Mouse (Mus musculus): ENCODE measurements around the gene Scaf8. TPM values are rescaled to one million over a fixed set of nuclear protein-coding genes. Genes with fewer than 3 reads are reported as not detected.

Scaf8 gene
- total RNA-seq, 2 experiments from 2014 or later = 17.8 to 22.7 TPM

GRCm38 (mm10) chr17:3204826-3205405 is 90.1 kb downstream of the Scaf8 start:
- no peak for DNase-seq
- intact Hi-C loops (cut with DNase I) = no loop called here

GRCm38 (mm10) chr17:3206527-3207398 is 92.0 kb downstream of the Scaf8 start:
- DNase-seq = no peak
- intact Hi-C loops (cut with DNase I) = no loop called here

GRCm38 (mm10) chr17:3207529-3208240 is 92.9 kb downstream of the Scaf8 start:
- DNase-seq = no peak
- intact Hi-C loops (cut with DNase I) = no loop called here

- intact Hi-C loops (cut with DNase I) = no loop called here
- no peak for DNase-seq
Measured at GRCm38 (mm10) chr17:3208471-3208870, 93.7 kb downstream of the Scaf8 start.

- no peak for DNase-seq
- intact Hi-C loops (cut with DNase I) = no loop called here
Measured at GRCm38 (mm10) chr17:3209581-3209980, 94.8 kb downstream of the Scaf8 start.

GRCm38 (mm10) chr17:3210134-3210533 is 95.4 kb downstream of the Scaf8 start:
- intact Hi-C loops (cut with DNase I) = no loop called here
- DNase-seq = no peak

- intact Hi-C loops (cut with DNase I) = no loop called here
- no peak for DNase-seq
Measured at GRCm38 (mm10) chr17:3212105-3212504, 97.3 kb downstream of the Scaf8 start.

GRCm38 (mm10) chr17:3212886-3213285 is 98.1 kb downstream of the Scaf8 start:
- intact Hi-C loops (cut with DNase I) = no loop called here
- no peak for DNase-seq

- intact Hi-C loops (cut with DNase I) = no loop called here
- DNase-seq = no peak
Measured at GRCm38 (mm10) chr17:3214852-3215251, 100.1 kb downstream of the Scaf8 start.

GRCm38 (mm10) chr17:3217023-3217422 is 102.3 kb downstream of the Scaf8 start:
- no peak for DNase-seq
- intact Hi-C loops (cut with DNase I) = no loop called here

GRCm38 (mm10) chr17:3218364-3218763 is 103.6 kb downstream of the Scaf8 start:
- no peak for DNase-seq
- intact Hi-C loops (cut with DNase I) = no loop called here

- intact Hi-C loops (cut with DNase I) = no loop called here
- no peak for DNase-seq
Measured at GRCm38 (mm10) chr17:3218916-3219315, 104.1 kb downstream of the Scaf8 start.

- no peak for DNase-seq
- intact Hi-C loops (cut with DNase I) = loop anchor here (5.0 kb wide), 2 partner anchors 103 to 118 kb away; no protein-coding TSS in a partner anchor
Measured at GRCm38 (mm10) chr17:3220201-3220600, 105.4 kb downstream of the Scaf8 start.

- intact Hi-C loops (cut with DNase I) = loop anchor here (2.0 to 5.0 kb wide), 3 partner anchors 106 to 136 kb away; no protein-coding TSS in a partner anchor
- no peak for DNase-seq
Measured at GRCm38 (mm10) chr17:3223071-3223470, 108.3 kb downstream of the Scaf8 start.

- DNase-seq = no peak
- intact Hi-C loops (cut with DNase I) = loop anchor here (2.0 to 5.0 kb wide), 3 partner anchors 106 to 137 kb away; no protein-coding TSS in a partner anchor
Measured at GRCm38 (mm10) chr17:3223721-3224120, 108.9 kb downstream of the Scaf8 start.

- intact Hi-C loops (cut with DNase I) = loop anchor here (5.0 kb wide), 2 partner anchors 107 to 122 kb away; no protein-coding TSS in a partner anchor
- peak; percentile 78 to 83 for DNase-seq
Measured at GRCm38 (mm10) chr17:3224383-3225106, 109.8 kb downstream of the Scaf8 start.

GRCm38 (mm10) chr17:3230231-3231000 is 115.6 kb downstream of the Scaf8 start:
- intact Hi-C loops (cut with DNase I) = loop anchor here (1.0 to 5.0 kb wide), 2 partner anchors 43 to 217 kb away; no protein-coding TSS in a partner anchor
- DNase-seq = peak in 1 of 2 experiments; percentile 27

GRCm38 (mm10) chr17:3232626-3233025 is 117.9 kb downstream of the Scaf8 start:
- intact Hi-C loops (cut with DNase I) = loop anchor here (5.0 kb wide), 1 partner anchor 215 kb away; no protein-coding TSS in a partner anchor
- DNase-seq = no peak

GRCm38 (mm10) chr17:3243672-3244071 is 128.9 kb downstream of the Scaf8 start:
- no peak for DNase-seq
- intact Hi-C loops (cut with DNase I) = no loop called here
